Mouse (Mus musculus): ENCODE results near the gene Fbxl19. TPM values are rescaled to one million over a fixed set of nuclear protein-coding genes. Genes with fewer than 3 reads are reported as not detected.

Gene Fbxl19
- polyA plus RNA-seq, 1 experiment from 2014 or later: 9.3 TPM

GRCm38 (mm10) chr7:127761026-127761425 is 16.7 kb downstream of the Fbxl19 start:
- WGBS: 52% methylated on average over 7 of the region's 7 CpGs
- no peak for ATAC-seq (ENCODE audit: low FRiP score)
- H3K9me3 ChIP-seq: no peaks in the 10 kb centered on the region
- H3K27ac ChIP-seq: no peak overlapping the region
- H3K4me3 ChIP-seq: no peak overlapping the region
- H3K27me3 ChIP-seq: no peaks in the 10 kb centered on the region
- peaks cover 81% of the 10 kb centered on the region for H3K36me3 ChIP-seq
- no peak overlapping the region for H3K4me2 ChIP-seq
- peaks cover 20% of the 10 kb centered on the region for H3K4me1 ChIP-seq (replicated peaks)
- H3K9ac ChIP-seq: no peak overlapping the region

GRCm38 (mm10) chr7:127763642-127764041 is 19.3 kb downstream of the Fbxl19 start:
- Histone ChIP-seq H3K27me3 (no peaks in the 10 kb centered on the region), H3K4me2 (no peak overlapping the region), H3K4me3 (no peak overlapping the region), H3K9me3 (no peaks in the 10 kb centered on the region), H3K36me3 (peaks cover 81% of the 10 kb centered on the region), H3K27ac (no peak overlapping the region), H3K4me1 (replicated peaks) (peaks cover 10% of the 10 kb centered on the region), H3K9ac (no peak overlapping the region)
- WGBS: 94% methylated on average over 4 of the region's 4 CpGs
- ATAC-seq (ENCODE audit: low FRiP score): no peak

- Histone ChIP-seq H3K36me3 (peaks cover 73% of the 10 kb centered on the region), H3K27me3 (no peaks in the 10 kb centered on the region), H3K4me2 (no peak overlapping the region), H3K9me3 (no peaks in the 10 kb centered on the region), H3K4me3 (no peak overlapping the region), H3K27ac (no peak overlapping the region), H3K9ac (no peak overlapping the region), H3K4me1 (replicated peaks) (peaks cover 28% of the 10 kb centered on the region)
- WGBS: 91% methylated on average over 2 of the region's 2 CpGs
- no peak for ATAC-seq (ENCODE audit: low FRiP score)
Measured at GRCm38 (mm10) chr7:127765756-127766155, 21.4 kb downstream of the Fbxl19 start.

GRCm38 (mm10) chr7:127766851-127767609 is 22.7 kb downstream of the Fbxl19 start:
- WGBS: 83% methylated on average over 17 of the region's 17 CpGs
- no peak overlapping the region for H3K4me3 ChIP-seq
- H3K9me3 ChIP-seq: no peaks in the 10 kb centered on the region
- H3K27me3 ChIP-seq: no peaks in the 10 kb centered on the region
- ATAC-seq (ENCODE audit: low FRiP score): no peak
- H3K27ac ChIP-seq: no peak overlapping the region
- H3K4me1 ChIP-seq (replicated peaks): peaks cover 30% of the 10 kb centered on the region
- no peak overlapping the region for H3K9ac ChIP-seq
- H3K36me3 ChIP-seq: peaks cover 62% of the 10 kb centered on the region
- no peak overlapping the region for H3K4me2 ChIP-seq

- 93% methylated on average over 19 of the region's 19 CpGs for WGBS
- Histone ChIP-seq H3K27me3 (no peaks in the 10 kb centered on the region), H3K9me3 (no peaks in the 10 kb centered on the region), H3K9ac (peak overlapping the region; percentile 49; the same call in 1 of the 2 replicates), H3K27ac (peak overlapping the region; percentile 24; the same call in 1 of the 2 replicates), H3K4me3 (no peak overlapping the region), H3K36me3 (peaks cover 57% of the 10 kb centered on the region), H3K4me2 (no peak overlapping the region), H3K4me1 (replicated peaks) (peaks cover 30% of the 10 kb centered on the region)
- ATAC-seq (ENCODE audit: low FRiP score): no peak
Measured at GRCm38 (mm10) chr7:127767671-127768345, 23.5 kb downstream of the Fbxl19 start.

GRCm38 (mm10) chr7:127768346-127768996 is 24.1 kb downstream of the Fbxl19 start:
- WGBS: 51% methylated on average over 13 of the region's 13 CpGs
- ATAC-seq (ENCODE audit: low FRiP score): peak; percentile 40
- Histone ChIP-seq H3K4me1 (replicated peaks) (peaks cover 30% of the 10 kb centered on the region), H3K9ac (no peak overlapping the region), H3K36me3 (peaks cover 52% of the 10 kb centered on the region), H3K4me3 (no peak overlapping the region), H3K9me3 (no peaks in the 10 kb centered on the region), H3K4me2 (0 out of 2 replicates have a peak overlapping the region, but pooled peaks have one; percentile 65), H3K27ac (peak overlapping the region; percentile 24; the same call in 1 of the 2 replicates), H3K27me3 (no peaks in the 10 kb centered on the region)

GRCm38 (mm10) chr7:127768997-127769593 is 24.8 kb downstream of the Fbxl19 start:
- peaks cover 46% of the 10 kb centered on the region for H3K36me3 ChIP-seq
- peak overlapping the region; percentile 43 for H3K4me3 ChIP-seq
- peak overlapping the region; percentile 75 for H3K27ac ChIP-seq
- no peaks in the 10 kb centered on the region for H3K9me3 ChIP-seq
- H3K9ac ChIP-seq: peak overlapping the region; percentile 78
- H3K4me1 ChIP-seq (replicated peaks): peaks cover 30% of the 10 kb centered on the region
- peak overlapping the region; percentile 65 for H3K4me2 ChIP-seq
- no peaks in the 10 kb centered on the region for H3K27me3 ChIP-seq
- under 1% methylated on average over 16 of the region's 16 CpGs for WGBS
- ATAC-seq (ENCODE audit: low FRiP score): peak; percentile 82

GRCm38 (mm10) chr7:127769651-127770038 is 25.3 kb downstream of the Fbxl19 start, which contains the start of gene Orai3:
Gene Orai3, plus strand, starts transcription at chr7:127769815.
- WGBS: 0% methylated on average over 24 of the region's 24 CpGs
- Histone ChIP-seq H3K9ac (peak within 1 kb of the TSS; percentile 78), H3K36me3 (peaks cover 40% of the 10 kb centered on the region), H3K4me2 (peak within 1 kb of the TSS; percentile 65), H3K4me3 (peak within 1 kb of the TSS; percentile 43), H3K27me3 (no peaks in the 10 kb centered on the region), H3K27ac (peak within 1 kb of the TSS; percentile 75), H3K9me3 (no peaks in the 10 kb centered on the region), H3K4me1 (replicated peaks) (peaks cover 30% of the 10 kb centered on the region)
- peak; percentile 57; the same call in 1 of the 2 replicates for ATAC-seq (ENCODE audit: low FRiP score)

GRCm38 (mm10) chr7:127770039-127770905 is 25.9 kb downstream of the Fbxl19 start:
- Histone ChIP-seq H3K4me3 (peak overlapping the region; percentile 43), H3K9ac (peak overlapping the region; percentile 78), H3K36me3 (peaks cover 34% of the 10 kb centered on the region), H3K27me3 (no peaks in the 10 kb centered on the region), H3K27ac (peak overlapping the region; percentile 75), H3K4me1 (replicated peaks) (peaks cover 30% of the 10 kb centered on the region), H3K4me2 (peak overlapping the region; percentile 65), H3K9me3 (no peaks in the 10 kb centered on the region)
- peak; percentile 18; the same call in 1 of the 2 replicates for ATAC-seq (ENCODE audit: low FRiP score)
- 5% methylated on average over 27 of the region's 27 CpGs for WGBS

- Histone ChIP-seq H3K27ac (no peak overlapping the region), H3K36me3 (peaks cover 24% of the 10 kb centered on the region), H3K27me3 (no peaks in the 10 kb centered on the region), H3K4me1 (replicated peaks) (peaks cover 35% of the 10 kb centered on the region), H3K4me3 (no peak overlapping the region), H3K9ac (no peak overlapping the region), H3K4me2 (peak overlapping the region; percentile 65), H3K9me3 (no peaks in the 10 kb centered on the region)
- 77% methylated on average over 5 of the region's 5 CpGs for whole genome bisulfite sequencing
- ATAC-seq (ENCODE audit: low FRiP score): no peak
Measured at GRCm38 (mm10) chr7:127771262-127771661, 26.9 kb downstream of the Fbxl19 start.

GRCm38 (mm10) chr7:127772080-127772479 is 27.7 kb downstream of the Fbxl19 start:
- Histone ChIP-seq H3K9me3 (no peaks in the 10 kb centered on the region), H3K4me1 (replicated peaks) (peaks cover 35% of the 10 kb centered on the region), H3K9ac (no peak overlapping the region), H3K27ac (no peak overlapping the region), H3K27me3 (no peaks in the 10 kb centered on the region), H3K4me3 (no peak overlapping the region), H3K4me2 (no peak overlapping the region), H3K36me3 (peaks cover 16% of the 10 kb centered on the region)
- 87% methylated on average over 3 of the region's 3 CpGs for WGBS
- no peak for ATAC-seq (ENCODE audit: low FRiP score)

All from hindbrain, embryonic 13.5 days (tissue).